Mouse (Mus musculus) bone marrow macrophage, adult 2 months (primary cell): ENCODE data around the gene Esr2. TPM values are rescaled to one million over a fixed set of nuclear protein-coding genes. Genes with fewer than 3 reads are reported as not detected.

ENCODE experiments used
- H3K27ac ChIP-seq: 2 replicates; pipeline ENCODE4 v1.5.1; 2012; ENCODE audit warnings: low read depth, low read length; ENCODE audit not compliant: insufficient read depth
- H3K4me1 ChIP-seq: 2 replicates; pipeline ENCODE4 v1.6.1; 2012; ENCODE audit warnings: low read length; ENCODE audit not compliant: control insufficient read depth, insufficient read depth
- H3K4me3 ChIP-seq: 2 replicates; pipeline ENCODE4 v1.5.1; 2012; ENCODE audit warnings: mild to moderate bottlenecking, low read length, moderate library complexity; ENCODE audit not compliant: insufficient read depth
- CTCF ChIP-seq: IDR thresholded peaks from 2 replicates; pipeline ENCODE4 v1.5.1; 2012; ENCODE audit warnings: low read depth, mild to moderate bottlenecking, low read length, moderate library complexity
- POLR2A ChIP-seq: IDR thresholded peaks from 2 replicates; pipeline ENCODE4 v1.6.1; 2012; ENCODE audit warnings: mild to moderate bottlenecking, low read depth, low read length, borderline replicate concordance
- polyA plus RNA-seq: library from polyadenylated mRNA; stranded (reverse); fragments of >200 nt; gene quantifications from 2 replicates; pipeline ENCODE4 v1.2.4, GENCODE M21; 2012; ENCODE audit not compliant: missing spikeins, insufficient read depth, insufficient read length

Esr2 gene
- polyA plus RNA-seq, 1 experiment = not detected

- no peaks in the 10 kb centered on the region for H3K4me1 ChIP-seq
- TF ChIP-seq POLR2A = no peak
- TF ChIP-seq CTCF = no peak
- H3K4me3 ChIP-seq = no peak overlapping the region
- no peak overlapping the region for H3K27ac ChIP-seq
Observed at GRCm38 (mm10) chr12:76071935-76072849, 104.9 kb downstream of the Esr2 start.

Other genes with a start within 250 kb of the Esr2 start
- gene Tex21, start 69.5 kb upstream of the Esr2 start, polyA plus RNA-seq = not detected in 2 replicates
- 7.7 and 8.7 TPM in 2 replicates for gene Mthfd1, start 78.0 kb upstream of the Esr2 start, polyA plus RNA-seq
- gene Akap5, start 147.6 kb upstream of the Esr2 start, polyA plus RNA-seq = not detected in 2 replicates
- 8.6 and 9.5 TPM in 2 replicates for gene Zbtb25, start 192.3 kb upstream of the Esr2 start, polyA plus RNA-seq
- gene Zbtb1, start 193.0 kb upstream of the Esr2 start, polyA plus RNA-seq = 8.8 and 9.6 TPM in 2 replicates
- 5.8 and 8.0 TPM in 2 replicates for gene Hspa2, start 226.9 kb upstream of the Esr2 start, polyA plus RNA-seq
- not detected in 2 replicates for gene Ppp1r36, start 240.3 kb upstream of the Esr2 start, polyA plus RNA-seq